Comparison of ENCODE assay signal across 27 mouse cellular contexts in genomic region chr1:152239376-152239775, GRCm38 (mm10).
A peak's percentile ranks its signal among the peaks of the same experiment; 100 is the strongest.
DNase-seq lines count a peak whose midpoint lies in the region; ATAC-seq and TF ChIP-seq lines count a peak whose summit lies in the region.
"Had no signal": no experiment of that assay in that cellular context is flagged by ENCODE, and none has a peak within 500 bp of the region (broad histone marks: within the 10 kb centered on the region; RNA-seq: fewer than 3 reads in every experiment).

No protein-coding gene starts in this region.

- intact Hi-C loops in left cerebral cortex, postnatal 4 days (cut with DNase I) = no loop called here
- intact Hi-C loops in left cerebral cortex, adult 2 months (cut with DNase I) = no loop called here

- 32% methylated on average over 6 of the region's 6 CpGs for WGBS in intestine, postnatal 0 days

- no peaks in the 10 kb centered on the region for H3K27me3 ChIP-seq in intestine, postnatal 0 days (replicated peaks; ENCODE audit: control insufficient read depth, insufficient read depth, low read length)
- H3K27me3 ChIP-seq: forebrain, embryonic 13.5 days; limb, embryonic 15.5 days; liver, embryonic 15.5 days; megakaryocyte, embryonic 14.5 days; midbrain, embryonic 12.5 days; Patski; stomach, embryonic 15.5 days had no signal

- ATAC-seq in cerebellum, adult (ENCODE audit: insufficient number of reproducible peaks, low FRiP score, low TSS enrichment) = 0 out of 2 replicates have a peak, but pooled peaks have one; percentile 31
- no peak for ATAC-seq in intestine, postnatal 0 days
- ATAC-seq: forebrain, embryonic 13.5 days; Patski had no signal

- no peak for DNase-seq in cerebellum, adult 8-10 months
- DNase-seq in left cerebral cortex, postnatal 4 days = peak; percentile 29
- no peak for DNase-seq in left cerebral cortex, adult 2 months (ENCODE audit: extremely low spot score in 1 of 2, low spot score in 2 of 2)
- DNase-seq in lung, postnatal 10 days = peak; percentile 7
- DNase-seq in lung, postnatal 36 days = no peak
- DNase-seq in cerebellum, postnatal 14 days = peak; percentile 54 to 63
- DNase-seq: adrenal gland, postnatal 10 days; gastrocnemius, postnatal 10 days; heart, postnatal 36 days; kidney, adult 2 months; kidney, postnatal 36 days; right cerebral cortex, postnatal 25 days; thymus, postnatal 14 days had no signal

- H3K4me2 ChIP-seq in intestine, postnatal 0 days (replicated peaks; ENCODE audit: low read depth) = no peak overlapping the region
- H3K4me2 ChIP-seq: forebrain, embryonic 13.5 days; heart, embryonic 11.5 days; hindbrain, embryonic 14.5 days; limb, embryonic 15.5 days; liver, embryonic 15.5 days; midbrain, embryonic 12.5 days; stomach, embryonic 15.5 days had no signal

- H3K4me3 ChIP-seq in left cerebral cortex, adult 2 months = no peak overlapping the region
- H3K4me3 ChIP-seq in intestine, postnatal 0 days (ENCODE audit: low read depth, low read length) = no peak overlapping the region
- H3K4me3 ChIP-seq: forebrain, embryonic 13.5 days; layer of hippocampus, adult 2 months; limb, embryonic 10.5 days; limb, embryonic 15.5 days; liver, embryonic 15.5 days; megakaryocyte, embryonic 14.5 days; midbrain, embryonic 12.5 days; stomach, embryonic 15.5 days had no signal

- no peak overlapping the region for H3K27ac ChIP-seq in left cerebral cortex, adult 2 months
- no peak overlapping the region for H3K27ac ChIP-seq in intestine, postnatal 0 days (ENCODE audit: low read depth, low read length)
- H3K27ac ChIP-seq: forebrain, embryonic 13.5 days; hindbrain, embryonic 14.5 days; layer of hippocampus, adult 2 months; limb, embryonic 10.5 days; limb, embryonic 15.5 days; liver, embryonic 15.5 days; midbrain, embryonic 12.5 days; stomach, embryonic 15.5 days had no signal

- no peak overlapping the region for H3K9ac ChIP-seq in intestine, postnatal 0 days (ENCODE audit: low read depth, low read length)
- H3K9ac ChIP-seq: forebrain, embryonic 13.5 days; hindbrain, embryonic 14.5 days; limb, embryonic 15.5 days; liver, embryonic 15.5 days; midbrain, embryonic 12.5 days; stomach, embryonic 15.5 days had no signal

- no peaks in the 10 kb centered on the region for H3K9me3 ChIP-seq in intestine, postnatal 0 days (ENCODE audit: control insufficient read depth)
- H3K9me3 ChIP-seq: forebrain, embryonic 13.5 days; limb, embryonic 10.5 days; limb, embryonic 15.5 days; liver, embryonic 15.5 days; megakaryocyte, embryonic 14.5 days; midbrain, embryonic 12.5 days; stomach, embryonic 15.5 days had no signal

- TF ChIP-seq CTCF in left cerebral cortex, adult 2 months (IDR thresholded peaks at IDR 0.05) = no peak
- TF ChIP-seq CTCF in intestine, postnatal 0 days (IDR thresholded peaks at IDR 0.05; ENCODE audit: low read depth) = no peak

- no peaks in the 10 kb centered on the region for H3K4me1 ChIP-seq in intestine, postnatal 0 days (replicated peaks; ENCODE audit: control insufficient read depth, insufficient read depth, low read length)
- H3K4me1 ChIP-seq: forebrain, embryonic 13.5 days; limb, embryonic 10.5 days; limb, embryonic 15.5 days; liver, embryonic 15.5 days; megakaryocyte, embryonic 14.5 days; midbrain, embryonic 12.5 days; stomach, embryonic 15.5 days had no signal

- H3K36me3 ChIP-seq in intestine, postnatal 0 days (ENCODE audit: control insufficient read depth, insufficient read depth) = no peaks in the 10 kb centered on the region
- H3K36me3 ChIP-seq: G1E; limb, embryonic 10.5 days; limb, embryonic 15.5 days; liver, embryonic 15.5 days; midbrain, embryonic 12.5 days; stomach, embryonic 15.5 days had no signal

Comparison
In these comparisons a context has a peak if more than half of its experiments do, and no peak if none do; other contexts are left out.
1. DNase-seq: peak in left cerebral cortex, postnatal 4 days (single experiment), lung, postnatal 10 days (single experiment) and cerebellum, postnatal 14 days (2 of 2); none in cerebellum, adult 8-10 months (single experiment), left cerebral cortex, adult 2 months (0 of 2) and lung, postnatal 36 days (single experiment).